Mouse (Mus musculus) bone marrow macrophage, adult 2 months (primary cell): ENCODE data around the gene Sh3bp1.

Source experiments
- CTCF ChIP-seq: IDR thresholded peaks from 2 replicates; pipeline ENCODE4 v1.5.1; 2012; ENCODE audit warnings: low read depth, mild to moderate bottlenecking, low read length, moderate library complexity
- POLR2A ChIP-seq: IDR thresholded peaks from 2 replicates; pipeline ENCODE4 v1.6.1; 2012; ENCODE audit warnings: mild to moderate bottlenecking, low read depth, low read length, borderline replicate concordance

GRCm38 (mm10) chr15:78913632-78914090 lies 14.1 kb downstream of the Sh3bp1 start, which contains the start of gene Pdxp:
- TF ChIP-seq CTCF (no peak), POLR2A (no peak)
